Mouse (Mus musculus) intestine, postnatal 0 days (tissue): Measurements from ENCODE around the gene Rab8b. TPM values are rescaled to one million over a fixed set of nuclear protein-coding genes. Genes with fewer than 3 reads are reported as not detected.

Experiments used
- ATAC-seq: fragments of 200-750 bp; cut with Nextera tagmentation; 2 replicates; pipeline ENCODE4 v1.8.0; 2017; ENCODE audit warnings: mild to moderate bottlenecking, moderate TSS enrichment, moderate library complexity
- H3K27ac ChIP-seq: fragments of 300-500 bp; sonication (generic); 2 replicates; pipeline ENCODE4 v1.5.1; 2014; ENCODE audit warnings: mild to moderate bottlenecking, low read depth, low read length, moderate library complexity
- H3K27me3 ChIP-seq: fragments of 300-500 bp; sonication (generic); replicated peaks from 2 replicates; pipeline ENCODE4 v1.6.1; 2014; ENCODE audit warnings: low read length, mixed read lengths; ENCODE audit not compliant: control insufficient read depth, insufficient read depth
- H3K36me3 ChIP-seq: fragments of 300-500 bp; sonication (generic); 2 replicates; pipeline ENCODE4 v1.6.1; 2014; ENCODE audit warnings: mild to moderate bottlenecking, moderate library complexity; ENCODE audit not compliant: control insufficient read depth, insufficient read depth
- H3K4me1 ChIP-seq: fragments of 300-500 bp; sonication (generic); replicated peaks from 2 replicates; pipeline ENCODE4 v1.6.1; 2014; ENCODE audit warnings: antibody characterized with exemption, low read length, mixed read lengths; ENCODE audit not compliant: control insufficient read depth, insufficient read depth
- H3K4me2 ChIP-seq: fragments of 300-500 bp; sonication (generic); replicated peaks from 2 replicates; pipeline ENCODE4 v1.6.1; 2014; ENCODE audit warnings: low read depth, mild to moderate bottlenecking, moderate library complexity
- H3K4me3 ChIP-seq: fragments of 300-500 bp; sonication (generic); 2 replicates; pipeline ENCODE4 v1.5.1; 2014; ENCODE audit warnings: low read depth, low read length
- H3K9ac ChIP-seq: fragments of 300-500 bp; sonication (generic); 2 replicates; pipeline ENCODE4 v1.6.1; 2014; ENCODE audit warnings: mild to moderate bottlenecking, low read depth, low read length
- H3K9me3 ChIP-seq: fragments of 300-500 bp; sonication (generic); 2 replicates; pipeline ENCODE4 v1.6.1; 2016; ENCODE audit warnings: mixed run types; ENCODE audit not compliant: control insufficient read depth
- CTCF ChIP-seq: sonication (generic); IDR thresholded peaks from 2 replicates; pipeline ENCODE4 v1.5.1; 2016; ENCODE audit warnings: low read depth, mild to moderate bottlenecking, control low read depth, antibody characterized with exemption, moderate library complexity
- whole genome bisulfite sequencing: fragments of 180-500 bp; shearing (Covaris S2); extraction: QIAGEN DNeasy Blood & Tissue Kit; methylation state at CpG from one replicate; pipeline ENCODE4 v1.1.7; 2014; 5-methylcytosine and 5-hydroxymethylcytosine counted together
- polyA plus RNA-seq: library from polyadenylated mRNA; unstranded; fragments of >200 nt; fragmentation: Nextera tagmentation; extraction: Ambion mirVana; gene quantifications from 2 replicates; pipeline ENCODE4 v1.2.1, GENCODE M21; 2015

The Rab8b gene
- 16.2 and 18.9 TPM in 2 replicates for polyA plus RNA-seq

DNA sequence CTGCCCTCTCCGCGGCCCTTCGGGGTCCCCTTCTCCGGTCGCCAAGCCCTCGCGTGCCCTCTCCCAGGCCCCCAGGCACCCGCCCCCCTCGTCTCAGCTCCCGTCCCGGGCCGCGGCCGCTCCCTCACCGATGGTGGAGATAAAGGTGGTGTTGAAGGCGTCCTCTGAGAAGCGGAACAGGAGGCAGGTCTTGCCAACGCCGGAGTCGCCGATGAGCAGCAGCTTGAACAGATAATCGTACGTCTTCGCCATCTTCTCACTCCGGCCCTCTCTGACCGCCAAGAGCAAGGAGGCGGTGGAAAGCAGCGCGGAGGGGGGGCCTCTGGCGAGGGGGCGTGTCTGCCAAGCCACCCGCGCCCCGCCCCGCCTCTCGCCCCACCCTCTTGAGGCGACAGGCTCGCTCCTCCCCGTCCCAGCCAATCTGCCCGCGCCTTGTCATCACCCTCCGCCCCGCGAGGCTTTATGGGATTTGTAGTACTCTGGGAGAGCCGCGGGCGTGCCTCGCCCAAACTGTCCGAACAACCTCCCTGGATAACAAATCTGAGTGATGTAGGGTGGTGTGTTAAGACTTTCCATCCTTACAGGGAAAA lies at the start of gene Rab8b:
TSS of gene Rab8b (minus strand) at position 306 of the 590 bp plus-strand sequence.
- Histone ChIP-seq H3K27ac (peak within 1 kb of the TSS; percentile 86), H3K27me3 (no peaks in the 10 kb centered on the region), H3K4me2 (peak within 1 kb of the TSS; percentile 72), H3K36me3 (no peaks in the 10 kb centered on the region), H3K9me3 (no peaks in the 10 kb centered on the region), H3K9ac (peak within 1 kb of the TSS; percentile 73), H3K4me3 (peak within 1 kb of the TSS; percentile 91), H3K4me1 (peaks cover 16% of the 10 kb centered on the region)
- peak; percentile 91 for ATAC-seq
- no peak for TF ChIP-seq CTCF
- under 1% methylated on average over 42 of the region's 49 CpGs for WGBS

DNA sequence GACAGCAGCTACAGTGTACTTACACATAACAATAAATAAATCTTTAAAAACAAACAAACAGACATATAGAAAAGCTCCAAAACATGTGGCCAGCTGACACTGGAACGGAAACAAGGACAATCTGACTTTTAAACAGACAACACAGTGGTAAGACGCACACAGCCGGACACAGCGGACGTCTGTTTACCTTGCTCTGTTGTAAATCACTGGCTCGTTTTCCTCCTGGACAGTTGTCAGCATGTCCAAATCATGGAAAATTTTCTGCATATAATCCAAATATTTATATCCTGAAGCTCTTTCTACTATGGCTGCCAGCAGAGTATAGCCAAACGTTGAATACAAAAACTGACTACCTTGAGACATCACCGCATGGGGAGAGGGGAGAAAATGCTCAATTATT lies 48.0 kb upstream of the Rab8b start:
- Histone ChIP-seq H3K9ac (no peak overlapping the region), H3K9me3 (no peaks in the 10 kb centered on the region), H3K27me3 (no peaks in the 10 kb centered on the region), H3K4me1 (no peaks in the 10 kb centered on the region), H3K36me3 (peaks cover 7% of the 10 kb centered on the region; the same call in 1 of the 2 replicates), H3K27ac (no peak overlapping the region), H3K4me2 (no peak overlapping the region), H3K4me3 (no peak overlapping the region)
- WGBS: 40% methylated on average over 8 of the region's 8 CpGs
- no peak for ATAC-seq
- no peak for TF ChIP-seq CTCF

DNA sequence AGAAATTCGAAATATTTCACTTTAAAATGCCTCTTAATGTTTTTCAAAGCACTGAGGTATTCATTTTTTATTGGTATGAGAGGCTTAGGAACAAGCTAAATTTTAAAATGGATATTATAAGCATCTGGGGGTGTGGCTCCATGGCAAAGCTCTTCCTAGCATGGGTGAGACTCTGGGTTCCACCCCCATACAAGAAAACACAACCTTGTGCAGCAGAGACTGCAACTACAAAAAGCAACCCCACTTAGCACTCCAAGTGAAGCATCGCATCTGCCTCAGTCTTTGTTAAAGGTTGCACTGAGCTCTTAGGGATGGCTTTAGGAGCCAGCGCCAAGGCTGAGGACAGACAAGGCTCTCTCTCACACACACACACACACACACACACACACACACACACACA lies 42.0 kb upstream of the Rab8b start:
- no peaks in the 10 kb centered on the region for H3K9me3 ChIP-seq
- no peaks in the 10 kb centered on the region for H3K36me3 ChIP-seq
- no peak overlapping the region for H3K27ac ChIP-seq
- no peak overlapping the region for H3K4me2 ChIP-seq
- H3K4me3 ChIP-seq: no peak overlapping the region
- ATAC-seq: no peak
- no peaks in the 10 kb centered on the region for H3K4me1 ChIP-seq
- 77% methylated on average over 3 of the region's 3 CpGs for WGBS
- H3K27me3 ChIP-seq: no peaks in the 10 kb centered on the region
- no peak for TF ChIP-seq CTCF
- no peak overlapping the region for H3K9ac ChIP-seq

- ATAC-seq: no peak
- Histone ChIP-seq H3K9ac (no peak overlapping the region), H3K9me3 (no peaks in the 10 kb centered on the region), H3K4me2 (no peak overlapping the region), H3K4me3 (no peak overlapping the region), H3K27me3 (no peaks in the 10 kb centered on the region), H3K4me1 (no peaks in the 10 kb centered on the region), H3K36me3 (peaks cover 5% of the 10 kb centered on the region; the same call in 1 of the 2 replicates), H3K27ac (no peak overlapping the region)
- no peak for TF ChIP-seq CTCF
- 90% methylated on average over 3 of the region's 3 CpGs for WGBS
Measured at GRCm38 (mm10) chr9:66957451-66957850, 38.0 kb upstream of the Rab8b start.

DNA sequence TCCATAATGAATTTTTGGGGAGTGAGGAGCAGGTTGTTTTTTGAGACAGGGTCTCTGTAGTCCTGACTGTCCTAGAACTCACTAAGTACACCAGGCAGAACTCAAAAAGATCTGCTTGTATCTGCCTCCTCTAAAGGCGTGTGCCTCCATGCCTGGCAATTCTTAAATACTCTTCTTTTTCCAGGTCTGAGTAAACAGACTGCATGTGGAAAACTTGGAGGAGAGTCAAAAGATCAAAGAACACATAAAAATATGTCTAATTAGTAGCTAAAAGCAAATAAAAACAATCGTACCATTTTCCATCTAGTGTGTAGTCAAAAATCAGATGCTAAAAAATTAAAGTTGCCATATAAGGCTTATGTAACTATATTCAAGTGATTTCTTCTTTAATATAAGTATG lies 33.4 kb upstream of the Rab8b start:
- ATAC-seq: no peak
- Histone ChIP-seq H3K9me3 (no peaks in the 10 kb centered on the region), H3K4me3 (no peak overlapping the region), H3K27me3 (no peaks in the 10 kb centered on the region), H3K4me2 (no peak overlapping the region), H3K36me3 (peaks cover 11% of the 10 kb centered on the region), H3K9ac (no peak overlapping the region), H3K4me1 (no peaks in the 10 kb centered on the region), H3K27ac (no peak overlapping the region)
- WGBS: 61% methylated on average over 2 of the region's 2 CpGs
- no peak for TF ChIP-seq CTCF

GRCm38 (mm10) chr9:66952321-66952720 lies 32.8 kb upstream of the Rab8b start:
- no peak overlapping the region for H3K4me3 ChIP-seq
- H3K27me3 ChIP-seq: no peaks in the 10 kb centered on the region
- H3K36me3 ChIP-seq: peaks cover 11% of the 10 kb centered on the region
- no peak overlapping the region for H3K4me2 ChIP-seq
- no peak overlapping the region for H3K27ac ChIP-seq
- TF ChIP-seq CTCF: no peak
- H3K9me3 ChIP-seq: no peaks in the 10 kb centered on the region
- H3K9ac ChIP-seq: no peak overlapping the region
- no peaks in the 10 kb centered on the region for H3K4me1 ChIP-seq
- 84% methylated on average over 8 of the region's 8 CpGs for WGBS
- no peak for ATAC-seq
